Mouse (Mus musculus) embryonic facial prominence, embryonic 14.5 days (tissue): ENCODE measurements around the gene Stard3nl. TPM values are rescaled to one million over a fixed set of nuclear protein-coding genes. Genes with fewer than 3 reads are reported as not detected.

ENCODE experiments used
- ATAC-seq: fragments of 200-750 bp; cut with Nextera tagmentation; 2 replicates; pipeline ENCODE4 v1.8.0; 2017; ENCODE audit warnings: low read depth, moderate number of reproducible peaks, moderate TSS enrichment
- DNase-seq: peaks from one replicate; pipeline ENCODE4 v3.0.0-alpha.2; 2015; ENCODE audit warnings: low spot score
- H3K27ac ChIP-seq: fragments of 300-500 bp; sonication (generic); replicated peaks from 2 replicates; pipeline ENCODE4 v1.5.1; 2014; ENCODE audit warnings: low read depth, mild to moderate bottlenecking, low read length, moderate library complexity
- H3K27me3 ChIP-seq: fragments of 300-500 bp; sonication (generic); replicated peaks from 2 replicates; pipeline ENCODE4 v1.6.1; 2014; ENCODE audit warnings: low read length; ENCODE audit not compliant: control insufficient read depth, insufficient read depth
- H3K36me3 ChIP-seq: fragments of 300-500 bp; sonication (generic); 2 replicates; pipeline ENCODE4 v1.6.1; 2014; ENCODE audit warnings: low read length, mixed read lengths; ENCODE audit not compliant: control insufficient read depth, insufficient read depth
- H3K4me1 ChIP-seq: fragments of 300-500 bp; sonication (generic); 2 replicates; pipeline ENCODE4 v1.6.1; 2014; ENCODE audit warnings: antibody characterized with exemption, low read length; ENCODE audit not compliant: control insufficient read depth, insufficient read depth
- H3K4me2 ChIP-seq: fragments of 300-500 bp; sonication (generic); 2 replicates; pipeline ENCODE4 v1.6.1; 2014; ENCODE audit warnings: low read depth, mild to moderate bottlenecking, low read length, moderate library complexity, mixed read lengths
- H3K4me3 ChIP-seq: fragments of 300-500 bp; sonication (generic); 2 replicates; pipeline ENCODE4 v1.5.1; 2014; ENCODE audit warnings: low read depth, mild to moderate bottlenecking, low read length
- H3K9ac ChIP-seq: fragments of 300-500 bp; sonication (generic); 2 replicates; pipeline ENCODE4 v1.6.1; 2014; ENCODE audit warnings: low read depth, mild to moderate bottlenecking, low read length, moderate library complexity, mixed read lengths
- H3K9me3 ChIP-seq: fragments of 300-500 bp; sonication (generic); 2 replicates; pipeline ENCODE4 v1.6.1; 2016; ENCODE audit warnings: low read length; ENCODE audit not compliant: control insufficient read depth
- WGBS: fragments of 180-500 bp; shearing (Covaris S2); extraction: QIAGEN DNeasy Blood & Tissue Kit; methylation state at CpG from one replicate; pipeline ENCODE4 v1.1.7; 2014; 5-methylcytosine and 5-hydroxymethylcytosine counted together
- polyA plus RNA-seq: library from polyadenylated mRNA; unstranded; fragments of >200 nt; fragmentation: Nextera tagmentation; extraction: Ambion mirVana; gene quantifications from 2 replicates; pipeline ENCODE4 v1.2.1, GENCODE M21; 2014

Stard3nl gene
- polyA plus RNA-seq, result 97.8 and 101 TPM in 2 replicates

DNA sequence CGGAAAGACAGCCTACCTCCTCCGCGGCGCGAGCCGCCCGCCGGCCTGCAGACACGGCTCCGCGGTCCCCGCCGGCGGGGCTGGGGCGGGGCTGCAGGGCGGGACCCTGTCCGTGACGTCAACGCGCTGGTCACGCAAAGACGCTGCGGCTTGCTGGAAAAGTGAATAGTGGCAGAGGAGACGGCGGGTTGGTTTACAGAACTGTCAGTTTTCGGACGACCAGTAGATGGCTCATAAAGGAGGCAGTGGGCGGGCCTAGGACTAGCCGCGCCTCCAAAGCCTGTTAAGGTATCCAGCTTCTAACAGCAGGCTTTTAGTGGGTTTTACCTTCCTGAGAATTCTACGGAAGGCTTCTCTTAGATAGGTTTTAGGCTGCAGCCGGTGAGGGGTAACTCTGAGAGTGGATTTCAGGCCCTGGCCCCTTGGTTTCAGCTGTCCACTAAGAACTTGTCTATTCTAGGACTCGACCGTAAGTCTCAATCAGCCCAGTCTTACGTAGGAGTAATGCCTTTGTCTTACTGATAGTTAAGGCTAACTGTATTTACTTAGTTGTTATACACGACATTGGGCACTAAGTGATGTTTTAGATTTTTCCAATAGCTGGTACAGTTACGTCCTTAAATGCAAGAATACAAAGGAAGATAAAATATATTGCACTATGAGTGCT, at the start of gene Stard3nl:
Gene Stard3nl (minus strand): TSS at position 108 of the 667 bp plus-strand sequence.
- H3K9me3 ChIP-seq, result no peaks in the 10 kb centered on the region
- peak within 1 kb of the TSS; percentile 91 for H3K27ac ChIP-seq
- ATAC-seq (peak; percentile 99), DNase-seq (peak; percentile 99)
- WGBS, result under 1% methylated on average over 30 of the region's 37 CpGs
- peak within 1 kb of the TSS; percentile 60 for H3K4me2 ChIP-seq
- peak within 1 kb of the TSS; percentile 94 for H3K4me3 ChIP-seq
- peaks cover 10% of the 10 kb centered on the region for H3K4me1 ChIP-seq
- H3K27me3 ChIP-seq, result no peaks in the 10 kb centered on the region
- peak within 1 kb of the TSS; percentile 92 for H3K9ac ChIP-seq
- H3K36me3 ChIP-seq, result 0 out of 2 replicates have a peak, but pooled peaks cover 2% of the 10 kb centered on the region

GRCm38 (mm10) chr13:19438040-19438439, 42.4 kb upstream of the Stard3nl start:
- H3K27ac ChIP-seq, result no peak overlapping the region
- 74% methylated on average over 10 of the region's 10 CpGs for WGBS

DNA sequence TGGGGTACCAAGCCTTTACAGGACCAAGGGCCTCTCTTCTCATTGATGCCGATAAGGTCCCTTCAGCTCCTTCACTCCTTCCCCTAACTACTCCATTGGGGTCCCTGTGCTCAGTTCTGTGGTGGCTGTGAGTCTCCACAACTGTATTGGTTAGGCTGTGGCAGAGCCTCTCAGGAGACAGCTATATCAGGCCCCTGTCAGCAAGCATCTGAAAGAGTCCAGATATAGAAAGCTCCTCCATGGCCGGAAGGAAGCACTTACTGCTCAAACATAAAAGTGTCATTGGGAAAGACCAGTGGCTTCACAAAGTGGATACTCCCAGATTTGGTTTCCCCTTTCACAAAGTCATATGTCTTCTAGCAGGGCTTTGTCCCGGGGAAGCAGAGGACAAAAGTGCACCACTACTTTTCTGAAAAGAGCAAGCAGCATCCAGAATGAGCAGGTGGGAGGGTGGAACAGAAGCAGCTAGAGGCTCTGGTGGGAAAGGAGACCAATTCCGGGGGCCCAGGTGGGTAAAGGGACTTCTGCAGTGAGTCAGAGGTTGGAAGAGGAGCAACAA, 34.3 kb upstream of the Stard3nl start:
- H3K27me3 ChIP-seq, result no peaks in the 10 kb centered on the region
- no peaks in the 10 kb centered on the region for H3K36me3 ChIP-seq
- H3K9me3 ChIP-seq, result no peaks in the 10 kb centered on the region
- H3K4me3 ChIP-seq, result no peak overlapping the region
- H3K27ac ChIP-seq, result no peak overlapping the region
- H3K4me2 ChIP-seq, result no peak overlapping the region
- H3K4me1 ChIP-seq, result no peaks in the 10 kb centered on the region
- 85% methylated on average over 4 of the region's 4 CpGs for WGBS
- DNase-seq (no peak), ATAC-seq (no peak)
- no peak overlapping the region for H3K9ac ChIP-seq

More at GRCm38 (mm10) chr13:19438040-19438439, 42.4 kb upstream of the Stard3nl start:
- Histone ChIP-seq H3K9me3 (no peaks in the 10 kb centered on the region), H3K9ac (no peak overlapping the region), H3K4me1 (no peaks in the 10 kb centered on the region), H3K4me3 (no peak overlapping the region), H3K4me2 (no peak overlapping the region), H3K36me3 (no peaks in the 10 kb centered on the region), H3K27me3 (no peaks in the 10 kb centered on the region)
- DNase-seq (no peak), ATAC-seq (no peak)

- no peaks in the 10 kb centered on the region for H3K27me3 ChIP-seq
- peak; percentile 50; the same call in 1 of the 2 replicates for ATAC-seq
- H3K4me1 ChIP-seq, result no peaks in the 10 kb centered on the region
- peak; percentile 53 for DNase-seq
- no peak overlapping the region for H3K4me3 ChIP-seq
- H3K4me2 ChIP-seq, result no peak overlapping the region
- no peaks in the 10 kb centered on the region for H3K36me3 ChIP-seq
- 58% methylated on average over 5 of the region's 5 CpGs for WGBS
- no peak overlapping the region for H3K9ac ChIP-seq
- H3K9me3 ChIP-seq, result no peaks in the 10 kb centered on the region
- no peak overlapping the region for H3K27ac ChIP-seq
Measured at GRCm38 (mm10) chr13:19428076-19428475, 32.5 kb upstream of the Stard3nl start.

GRCm38 (mm10) chr13:19424563-19424962, 29.0 kb upstream of the Stard3nl start:
- H3K9ac ChIP-seq, result no peak overlapping the region
- WGBS, result 86% methylated on average over 4 of the region's 4 CpGs
- DNase-seq (no peak), ATAC-seq (no peak)
- no peaks in the 10 kb centered on the region for H3K9me3 ChIP-seq
- H3K27me3 ChIP-seq, result no peaks in the 10 kb centered on the region
- no peak overlapping the region for H3K4me2 ChIP-seq
- H3K4me1 ChIP-seq, result no peaks in the 10 kb centered on the region
- no peak overlapping the region for H3K27ac ChIP-seq
- H3K4me3 ChIP-seq, result no peak overlapping the region
- no peaks in the 10 kb centered on the region for H3K36me3 ChIP-seq

GRCm38 (mm10) chr13:19422521-19422920, 26.9 kb upstream of the Stard3nl start:
- Histone ChIP-seq H3K4me1 (no peaks in the 10 kb centered on the region), H3K9ac (no peak overlapping the region), H3K4me3 (no peak overlapping the region), H3K9me3 (no peaks in the 10 kb centered on the region), H3K27me3 (no peaks in the 10 kb centered on the region), H3K4me2 (no peak overlapping the region), H3K36me3 (no peaks in the 10 kb centered on the region), H3K27ac (no peak overlapping the region)
- DNase-seq (no peak), ATAC-seq (no peak)
- 73% methylated on average over 1 of the region's 1 CpGs for whole genome bisulfite sequencing

GRCm38 (mm10) chr13:19417885-19418521, 22.4 kb upstream of the Stard3nl start:
- Histone ChIP-seq H3K9me3 (no peaks in the 10 kb centered on the region), H3K9ac (no peak overlapping the region), H3K4me3 (no peak overlapping the region), H3K27ac (no peak overlapping the region), H3K4me1 (no peaks in the 10 kb centered on the region), H3K4me2 (no peak overlapping the region), H3K36me3 (no peaks in the 10 kb centered on the region), H3K27me3 (no peaks in the 10 kb centered on the region)
- no peak for DNase-seq
- ATAC-seq, result no peak
- WGBS, result 83% methylated on average over 4 of the region's 4 CpGs

GRCm38 (mm10) chr13:19415894-19416531, 20.4 kb upstream of the Stard3nl start:
- no peaks in the 10 kb centered on the region for H3K36me3 ChIP-seq
- WGBS, result 61% methylated on average over 8 of the region's 8 CpGs
- ATAC-seq, result no peak

More at GRCm38 (mm10) chr13:19415894-19416531, 20.4 kb upstream of the Stard3nl start:
- Histone ChIP-seq H3K4me3 (no peak overlapping the region), H3K27ac (no peak overlapping the region), H3K4me1 (no peaks in the 10 kb centered on the region), H3K4me2 (no peak overlapping the region), H3K9me3 (no peaks in the 10 kb centered on the region), H3K9ac (no peak overlapping the region), H3K27me3 (no peaks in the 10 kb centered on the region)
- DNase-seq, result no peak
